In genomic region chr5:135064909-135065446, GRCm38 (mm10) we compare ENCODE assay signal across 8 mouse cellular contexts. TPM values are rescaled to one million over a fixed set of nuclear protein-coding genes. Genes with fewer than 3 reads are reported as not detected.
A peak's percentile ranks its signal among the peaks of the same experiment; 100 is the strongest.
DNase-seq lines count a peak whose midpoint lies in the region; ATAC-seq and TF ChIP-seq lines count a peak whose summit lies in the region.
"Not testable (repeated sequence)": the region's sequence is repeated elsewhere in the genome, so short reads cannot be mapped to it uniquely, and the experiment has no call there.

Gene Bud23, minus strand, starts transcription at chr5:135064959.

- H3K27me3 ChIP-seq in ES-Bruce4 (ENCODE audit: control insufficient read depth, insufficient read depth, low read length, poor library complexity, severe bottlenecking); heart, postnatal 0 days (ENCODE audit: control insufficient read depth, insufficient read depth, low read length); intestine, postnatal 0 days (replicated peaks; ENCODE audit: control insufficient read depth, insufficient read depth, low read length); lung, postnatal 0 days (replicated peaks; ENCODE audit: insufficient read depth, low read length); neural tube, embryonic 15.5 days (replicated peaks): not testable (repeated sequence)

- peak within 1 kb of the TSS; percentile 60 for H3K9ac ChIP-seq in ES-Bruce4 (ENCODE audit: low read depth, poor library complexity, severe bottlenecking)
- peak within 1 kb of the TSS; percentile 80 for H3K9ac ChIP-seq in heart, postnatal 0 days (replicated peaks; ENCODE audit: low read depth, low read length)
- H3K9ac ChIP-seq in intestine, postnatal 0 days (ENCODE audit: low read depth, low read length) = peak within 1 kb of the TSS; percentile 87
- peak within 1 kb of the TSS; percentile 87 for H3K9ac ChIP-seq in lung, postnatal 0 days (replicated peaks; ENCODE audit: low read depth)
- peak within 1 kb of the TSS; percentile 72 for H3K9ac ChIP-seq in neural tube, embryonic 15.5 days (replicated peaks)

- 68% methylated on average over 9 of the region's 9 CpGs for WGBS in heart, postnatal 0 days
- 67% methylated on average over 8 of the region's 9 CpGs for whole genome bisulfite sequencing in intestine, postnatal 0 days
- WGBS in lung, postnatal 0 days = 65% methylated on average over 9 of the region's 9 CpGs
- WGBS in neural tube, embryonic 15.5 days = 81% methylated on average over 9 of the region's 9 CpGs

- intact Hi-C loops in gastrocnemius, adult 2 months (cut with DNase I) = loop anchor here (5.0 kb wide), 1 partner anchor 53 kb away; no protein-coding TSS in a partner anchor
- intact Hi-C loops in left cerebral cortex, postnatal 36 days (cut with DNase I) = not testable (repeated sequence)

- ATAC-seq in heart, postnatal 0 days (ENCODE audit: insufficient read depth, low read depth); intestine, postnatal 0 days; lung, postnatal 0 days; neural tube, embryonic 15.5 days (ENCODE audit: low FRiP score): not testable (repeated sequence)

- not testable (repeated sequence) for DNase-seq in gastrocnemius, adult 2 months; heart, postnatal 0 days (ENCODE audit: low spot score); left cerebral cortex, postnatal 36 days (ENCODE audit: low spot score in 2 of 2); lung, postnatal 0 days (ENCODE audit: low spot score)

- H3K4me3 ChIP-seq in ES-Bruce4 (ENCODE audit: low read depth, low read length) = peak within 1 kb of the TSS; percentile 99
- peak within 1 kb of the TSS; percentile 97 for H3K4me3 ChIP-seq in cortical plate, adult 2 months (ENCODE audit: insufficient read depth, low read length)
- H3K4me3 ChIP-seq in gastrocnemius, adult 2 months = peak within 1 kb of the TSS; percentile 81
- peak within 1 kb of the TSS; percentile 75 for H3K4me3 ChIP-seq in heart, postnatal 0 days (ENCODE audit: low read depth, low read length)
- H3K4me3 ChIP-seq in intestine, postnatal 0 days (ENCODE audit: low read depth, low read length) = peak within 1 kb of the TSS; percentile 96
- peak within 1 kb of the TSS; percentile 93 for H3K4me3 ChIP-seq in lung, postnatal 0 days (ENCODE audit: low read depth, low read length)
- peak within 1 kb of the TSS; percentile 88 for H3K4me3 ChIP-seq in neural tube, embryonic 15.5 days (replicated peaks)

- TF ChIP-seq EP300 in ES-Bruce4 (IDR thresholded peaks at IDR 0.05; ENCODE audit: insufficient read depth, low read depth, low read length); heart, postnatal 0 days (IDR thresholded peaks at IDR 0.05; ENCODE audit: low read depth); lung, postnatal 0 days (IDR thresholded peaks at IDR 0.05): not testable (repeated sequence)

- not testable (repeated sequence) for H3K4me1 ChIP-seq in ES-Bruce4 (ENCODE audit: control insufficient read depth, insufficient read depth, low read length); cortical plate, adult 2 months (ENCODE audit: control insufficient read depth, insufficient read depth, low read length); intestine, postnatal 0 days (replicated peaks; ENCODE audit: control insufficient read depth, insufficient read depth, low read length); lung, postnatal 0 days (ENCODE audit: insufficient read depth, low read depth, low read length)
- H3K4me1 ChIP-seq in heart, postnatal 0 days (ENCODE audit: control insufficient read depth, insufficient read depth) = peaks cover 11% of the 10 kb centered on the region; the same call in 1 of the 2 replicates
- peaks cover 30% of the 10 kb centered on the region for H3K4me1 ChIP-seq in neural tube, embryonic 15.5 days

- H3K4me2 ChIP-seq in heart, postnatal 0 days (ENCODE audit: low read depth, low read length) = peak within 1 kb of the TSS; percentile 87
- H3K4me2 ChIP-seq in intestine, postnatal 0 days (replicated peaks; ENCODE audit: low read depth) = peak within 1 kb of the TSS; percentile 99
- peak within 1 kb of the TSS; percentile 98 for H3K4me2 ChIP-seq in lung, postnatal 0 days (replicated peaks; ENCODE audit: low read depth, low read length)
- H3K4me2 ChIP-seq in neural tube, embryonic 15.5 days = peak within 1 kb of the TSS; percentile 93

- H3K27ac ChIP-seq in ES-Bruce4 (ENCODE audit: insufficient read depth, low read length) = not testable (repeated sequence)
- H3K27ac ChIP-seq in cortical plate, adult 2 months (ENCODE audit: insufficient read depth, low read length) = peak within 1 kb of the TSS; percentile 81
- H3K27ac ChIP-seq in gastrocnemius, adult 2 months = peak within 1 kb of the TSS; percentile 96
- H3K27ac ChIP-seq in heart, postnatal 0 days (ENCODE audit: low read depth) = peak within 1 kb of the TSS; percentile 54
- peak within 1 kb of the TSS; percentile 69 for H3K27ac ChIP-seq in intestine, postnatal 0 days (ENCODE audit: low read depth, low read length)
- peak within 1 kb of the TSS; percentile 68 for H3K27ac ChIP-seq in lung, postnatal 0 days (ENCODE audit: low read length)
- H3K27ac ChIP-seq in neural tube, embryonic 15.5 days (replicated peaks) = peak within 1 kb of the TSS; percentile 85

- TF ChIP-seq CTCF in ES-Bruce4 (IDR thresholded peaks at IDR 0.05; ENCODE audit: low read depth, low read length); cortical plate, adult 2 months (IDR thresholded peaks at IDR 0.05; ENCODE audit: extremely low read depth, insufficient read depth, low read length); gastrocnemius, adult 2 months (IDR thresholded peaks at IDR 0.05); heart, postnatal 0 days (IDR thresholded peaks at IDR 0.05; ENCODE audit: low read depth); intestine, postnatal 0 days (IDR thresholded peaks at IDR 0.05; ENCODE audit: low read depth); lung, postnatal 0 days (IDR thresholded peaks at IDR 0.05): not testable (repeated sequence)

- not testable (repeated sequence) for TF ChIP-seq POLR2A in ES-Bruce4 (IDR thresholded peaks at IDR 0.05; ENCODE audit: insufficient read depth, low read length); cortical plate, adult 2 months (IDR thresholded peaks at IDR 0.05; ENCODE audit: extremely low read depth, insufficient read depth, low read length)

- not testable (repeated sequence) for H3K9me3 ChIP-seq in ES-Bruce4 (replicated peaks; ENCODE audit: control insufficient read depth, insufficient read depth, low read length, poor library complexity, severe bottlenecking); heart, postnatal 0 days (replicated peaks; ENCODE audit: control insufficient read depth, low read length); intestine, postnatal 0 days (ENCODE audit: control insufficient read depth); lung, postnatal 0 days (ENCODE audit: low read length); neural tube, embryonic 15.5 days (replicated peaks)

- H3K36me3 ChIP-seq in ES-Bruce4 (ENCODE audit: control insufficient read depth, insufficient read depth, low read length, poor library complexity, severe bottlenecking) = not testable (repeated sequence)
- peaks cover 22% of the 10 kb centered on the region for H3K36me3 ChIP-seq in heart, postnatal 0 days (replicated peaks; ENCODE audit: control insufficient read depth, insufficient read depth, low read length)
- H3K36me3 ChIP-seq in intestine, postnatal 0 days (ENCODE audit: control insufficient read depth, insufficient read depth) = peaks cover 10% of the 10 kb centered on the region
- peaks cover 13% of the 10 kb centered on the region for H3K36me3 ChIP-seq in lung, postnatal 0 days (ENCODE audit: insufficient read depth, low read length)
- peaks cover 28% of the 10 kb centered on the region for H3K36me3 ChIP-seq in neural tube, embryonic 15.5 days

RNA-seq across cellular contexts. Expression of gene Bud23, which starts in this region (rescaled TPM):
- polyA plus RNA-seq in ES-Bruce4 (2011; ENCODE audit: insufficient read depth, insufficient read length, low read depth, missing spikeins) = 71.1 and 102 TPM in 2 replicates
- polyA plus RNA-seq in cortical plate, adult 2 months (2012; rRNA removed) = 66.6 and 82.3 TPM in 2 replicates
- total RNA-seq in gastrocnemius, adult 2 months (2021) = 10 to 100 TPM; 25.8 to 26.2 TPM
- 34.2 and 49.6 TPM in 2 replicates for total RNA-seq in heart, postnatal 0 days (2014; rRNA removed; ENCODE audit: low replicate concordance)
- 33.7 and 38.2 TPM in 2 replicates for polyA plus RNA-seq in heart, postnatal 0 days (2015; fragmentation: Nextera tagmentation; extraction: Ambion mirVana)
- polyA plus RNA-seq in intestine, postnatal 0 days (2015; fragmentation: Nextera tagmentation; extraction: Ambion mirVana) = 40.0 and 40.6 TPM in 2 replicates
- total RNA-seq in left cerebral cortex, postnatal 36 days (2021) = 10 to 100 TPM; 41.0 to 50.0 TPM
- polyA plus RNA-seq in lung, postnatal 0 days (2015; fragmentation: Nextera tagmentation; extraction: Ambion mirVana) = 52.2 and 53.1 TPM in 2 replicates
- polyA plus RNA-seq in neural tube, embryonic 15.5 days (2015; fragmentation: Nextera tagmentation; extraction: Ambion mirVana) = 75.0 and 87.9 TPM in 2 replicates
